Mouse (Mus musculus) liver, embryonic 14.5 days (tissue): ENCODE results near the gene Th. TPM values are rescaled to one million over a fixed set of nuclear protein-coding genes. Genes with fewer than 3 reads are reported as not detected.

Source experiments
- ATAC-seq: fragments of 200-750 bp; cut with Nextera tagmentation; 2 replicates; pipeline ENCODE4 v1.8.0; 2017; ENCODE audit warnings: moderate number of reproducible peaks, mild to moderate bottlenecking, moderate library complexity; ENCODE audit not compliant: insufficient read depth
- DNase-seq, 3 experiments: peaks; one replicate each; pipeline ENCODE4 v3.0.0-alpha.2; 2012 to 2013; ENCODE audit warnings: low read depth in 3 of 3, low spot score in 3 of 3
- H3K27ac ChIP-seq: fragments of 300-500 bp; sonication (generic); 2 replicates; pipeline ENCODE4 v1.5.1; 2014; ENCODE audit warnings: moderate library complexity, mild to moderate bottlenecking, control low read depth, inconsistent platforms
- H3K27me3 ChIP-seq: fragments of 300-500 bp; sonication (generic); 2 replicates; pipeline ENCODE4 v1.6.1; 2014; ENCODE audit warnings: mild to moderate bottlenecking, low read length, moderate library complexity; ENCODE audit not compliant: control insufficient read depth, insufficient read depth
- H3K36me3 ChIP-seq: fragments of 300-500 bp; sonication (generic); replicated peaks from 2 replicates; pipeline ENCODE4 v1.6.1; 2014; ENCODE audit warnings: low read depth; ENCODE audit not compliant: control insufficient read depth, insufficient read depth
- H3K4me1 ChIP-seq, 2 experiments: fragments of 200-500 bp in 1 of 2; fragments of 300-500 bp in 1 of 2; sonication (generic) in 1 of 2; replicated peaks; 2 replicates each; pipeline ENCODE4 v1.6.1; 2012 to 2014; ENCODE audit warnings: antibody characterized with exemption in 1 of 2, inconsistent platforms in 1 of 2, low read length in 1 of 2; ENCODE audit not compliant: control insufficient read depth in 2 of 2, insufficient read depth in 2 of 2
- H3K4me2 ChIP-seq: fragments of 300-500 bp; sonication (generic); 2 replicates; pipeline ENCODE4 v1.6.1; 2014; ENCODE audit warnings: low read depth, mild to moderate bottlenecking, control low read depth, moderate library complexity
- H3K4me3 ChIP-seq, 2 experiments: fragments of 200-500 bp in 1 of 2; fragments of 300-500 bp in 1 of 2; sonication (generic) in 1 of 2; 2 replicates each; pipeline ENCODE4 v1.5.1; 2012 to 2014; ENCODE audit warnings: low read depth in 2 of 2, low read length in 2 of 2, mild to moderate bottlenecking in 2 of 2, control low read depth in 1 of 2, inconsistent platforms in 1 of 2, moderate library complexity in 1 of 2; ENCODE audit not compliant: insufficient read depth in 1 of 2
- H3K9ac ChIP-seq: fragments of 300-500 bp; sonication (generic); replicated peaks from 2 replicates; pipeline ENCODE4 v1.6.1; 2014; ENCODE audit warnings: mild to moderate bottlenecking, control low read depth, moderate library complexity
- H3K9me3 ChIP-seq: fragments of 300-500 bp; sonication (generic); 2 replicates; pipeline ENCODE4 v1.6.1; 2016; ENCODE audit warnings: low read length, mixed read lengths; ENCODE audit not compliant: control insufficient read depth
- CTCF ChIP-seq: IDR thresholded peaks from 2 replicates; pipeline ENCODE4 v1.5.1; 2016; ENCODE audit warnings: antibody characterized with exemption, low read depth, control low read depth
- EP300 ChIP-seq: IDR thresholded peaks from 2 replicates; pipeline ENCODE4 v1.6.1; 2016; ENCODE audit warnings: antibody characterized with exemption, low read depth
- WGBS: fragments of 180-500 bp; shearing (Covaris S2); extraction: QIAGEN DNeasy Blood & Tissue Kit; methylation state at CpG from one replicate; pipeline ENCODE4 v1.1.7; 2014; ENCODE audit not compliant: insufficient replicate concordance; 5-methylcytosine and 5-hydroxymethylcytosine counted together
- polyA plus RNA-seq, 2 experiments: library from polyadenylated mRNA; depleted of rRNA in 1 of 2; stranded (reverse) in 1 of 2; unstranded in 1 of 2; fragments of >200 nt; fragmentation: Nextera tagmentation in 1 of 2; extraction: Ambion mirVana in 1 of 2; gene quantifications; 2 replicates each; pipeline versions ENCODE4 v1.2.1 to v1.2.3; 2012 to 2014

The Th gene
- polyA plus RNA-seq, 2 experiments: 0.01 to 0.08 TPM

- ATAC-seq (no peak), DNase-seq (no peak)
- Histone ChIP-seq H3K4me2 (no peak overlapping the region), H3K36me3 (no peaks in the 10 kb centered on the region), H3K9me3 (no peaks in the 10 kb centered on the region), H3K27me3 (no peaks in the 10 kb centered on the region; the same call in 1 of the 2 replicates), H3K27ac (no peak overlapping the region), H3K4me1 (no peaks in the 10 kb centered on the region), H3K9ac (no peak overlapping the region), H3K4me3 (no peak overlapping the region)
- WGBS: 66% methylated on average over 4 of the region's 4 CpGs
- TF ChIP-seq EP300 (no peak), CTCF (no peak)
These were observed 28.8 kb upstream of the Th start for GRCm38 (mm10) chr7:142959752-142960151.

GRCm38 (mm10) chr7:142958817-142959216 is 27.9 kb upstream of the Th start:
- no peak overlapping the region for H3K4me2 ChIP-seq
- no peaks in the 10 kb centered on the region for H3K27me3 ChIP-seq
- no peaks in the 10 kb centered on the region for H3K4me1 ChIP-seq
- no peak overlapping the region for H3K27ac ChIP-seq
- TF ChIP-seq CTCF: no peak
- TF ChIP-seq EP300: no peak
- 69% methylated on average over 1 of the region's 1 CpGs for WGBS
- H3K4me3 ChIP-seq: no peak overlapping the region
- no peaks in the 10 kb centered on the region for H3K9me3 ChIP-seq
- ATAC-seq (no peak), DNase-seq (no peak)
- no peaks in the 10 kb centered on the region for H3K36me3 ChIP-seq
- H3K9ac ChIP-seq: no peak overlapping the region

GRCm38 (mm10) chr7:142956018-142956417 is 25.1 kb upstream of the Th start:
- Histone ChIP-seq H3K4me3 (no peak overlapping the region), H3K36me3 (no peaks in the 10 kb centered on the region), H3K9me3 (no peaks in the 10 kb centered on the region), H3K27ac (no peak overlapping the region), H3K9ac (no peak overlapping the region), H3K4me1 (no peaks in the 10 kb centered on the region), H3K4me2 (no peak overlapping the region), H3K27me3 (no peaks in the 10 kb centered on the region)
- 59% methylated on average over 2 of the region's 2 CpGs for WGBS
- TF ChIP-seq EP300: no peak
- no peak for TF ChIP-seq CTCF
- DNase-seq: no peak
- no peak for ATAC-seq

GRCm38 (mm10) chr7:142949568-142949967 is 18.6 kb upstream of the Th start:
- 0% methylated on average over 1 of the region's 1 CpGs for WGBS
- DNase-seq (no peak), ATAC-seq (no peak)
- Histone ChIP-seq H3K9me3 (no peaks in the 10 kb centered on the region), H3K9ac (no peak overlapping the region), H3K27me3 (no peaks in the 10 kb centered on the region; the same call in 1 of the 2 replicates), H3K4me1 (no peaks in the 10 kb centered on the region), H3K4me3 (no peak overlapping the region), H3K27ac (no peak overlapping the region), H3K4me2 (no peak overlapping the region), H3K36me3 (no peaks in the 10 kb centered on the region)
- no peak for TF ChIP-seq EP300
- no peak for TF ChIP-seq CTCF

- no peak for TF ChIP-seq CTCF
- no peak for TF ChIP-seq EP300
- no peak overlapping the region for H3K4me3 ChIP-seq
- DNase-seq (no peak), ATAC-seq (no peak)
- no peak overlapping the region for H3K4me2 ChIP-seq
- H3K36me3 ChIP-seq: no peaks in the 10 kb centered on the region
- no peak overlapping the region for H3K27ac ChIP-seq
- no peaks in the 10 kb centered on the region for H3K27me3 ChIP-seq
- no peaks in the 10 kb centered on the region; a peak in 2 of 4 replicates for H3K4me1 ChIP-seq
- no peak overlapping the region for H3K9ac ChIP-seq
- no peaks in the 10 kb centered on the region for H3K9me3 ChIP-seq
These were observed 6.7 kb upstream of the Th start for GRCm38 (mm10) chr7:142937631-142938030.
